Mouse (Mus musculus) T-helper 1 cell (primary cell): ENCODE measurements at regions not wholly inside any gene's neighbourhood (a gene's known extent, or its start where the extent isn't known, plus 50 kb on each side); places are given as distances from the start of the nearest gene placed in this dataset.
"Not testable (repeated sequence)": the region's sequence is repeated elsewhere in the genome, so short reads cannot be mapped to it uniquely, and the experiment has no call there.

Source experiments
- in situ Hi-C: fragments of 300-600 bp; cut with MboI, MseI; formaldehyde crosslinking; loops from one replicate; pipeline ENCODE4 v1.15.1; 2025; ENCODE audit warnings: high pct_unique_total_duplicates

GRCm38 (mm10) chr7:113010150-113010549, 56.4 kb downstream of the Rassf10 start:
- in situ Hi-C loops, result no loop called here

GRCm38 (mm10) chr7:113017092-113017755, 63.5 kb downstream of the Rassf10 start:
- in situ Hi-C loops, result no loop called here

- in situ Hi-C loops, result loop anchor here (10.0 kb wide), 1 partner anchor 217 kb away; no protein-coding TSS in a partner anchor
Observed at GRCm38 (mm10) chr7:113021412-113021811, 67.7 kb downstream of the Rassf10 start.

GRCm38 (mm10) chr7:113022516-113022915, 68.8 kb downstream of the Rassf10 start:
- in situ Hi-C loops, result loop anchor here (10.0 kb wide), 1 partner anchor 218 kb away; no protein-coding TSS in a partner anchor

- in situ Hi-C loops, result loop anchor here (5.0 to 10.0 kb wide), 2 partner anchors 97 to 221 kb away; no protein-coding TSS in a partner anchor
Observed at GRCm38 (mm10) chr7:113025758-113026157, 72.0 kb downstream of the Rassf10 start.

- in situ Hi-C loops, result loop anchor here (5.0 to 10.0 kb wide), 2 partner anchors 96 to 222 kb away; no protein-coding TSS in a partner anchor
Observed at GRCm38 (mm10) chr7:113026290-113027075, 72.7 kb downstream of the Rassf10 start.

- in situ Hi-C loops, result loop anchor here (5.0 to 10.0 kb wide), 2 partner anchors 95 to 222 kb away; no protein-coding TSS in a partner anchor
Observed at GRCm38 (mm10) chr7:113027125-113027801, 73.5 kb downstream of the Rassf10 start.

GRCm38 (mm10) chr7:113030053-113030752, 76.4 kb downstream of the Rassf10 start:
- in situ Hi-C loops, result no loop called here

GRCm38 (mm10) chr7:113035751-113036150, 82.0 kb downstream of the Rassf10 start:
- in situ Hi-C loops, result no loop called here

GRCm38 (mm10) chr7:113037825-113038613, 84.3 kb downstream of the Rassf10 start:
- in situ Hi-C loops, result no loop called here

GRCm38 (mm10) chr7:113038906-113039671, 85.3 kb downstream of the Rassf10 start:
- in situ Hi-C loops, result no loop called here

- in situ Hi-C loops, result not testable (repeated sequence)
Observed at GRCm38 (mm10) chr7:113045613-113046159, 91.9 kb downstream of the Rassf10 start.

GRCm38 (mm10) chr7:113046406-113046805, 92.6 kb downstream of the Rassf10 start:
- in situ Hi-C loops, result no loop called here

GRCm38 (mm10) chr7:113047583-113047982, 93.8 kb downstream of the Rassf10 start:
- in situ Hi-C loops, result no loop called here

GRCm38 (mm10) chr7:113048097-113048795, 94.5 kb downstream of the Rassf10 start:
- in situ Hi-C loops, result no loop called here

GRCm38 (mm10) chr7:113049440-113049839, 95.7 kb downstream of the Rassf10 start:
- in situ Hi-C loops, result no loop called here

- in situ Hi-C loops, result no loop called here
Observed at GRCm38 (mm10) chr7:113052952-113053351, 99.2 kb downstream of the Rassf10 start.

- in situ Hi-C loops, result no loop called here
Observed at GRCm38 (mm10) chr7:113056421-113056820, 102.7 kb downstream of the Rassf10 start.
